13 mouse cellular contexts compared by ENCODE assay signal in genomic region chr8:71289098-71289497, GRCm38 (mm10). TPM values are rescaled to one million over a fixed set of nuclear protein-coding genes. Genes with fewer than 3 reads are reported as not detected.
DNase-seq lines count a peak whose midpoint lies in the region; ATAC-seq and TF ChIP-seq lines count a peak whose summit lies in the region.
"Had no signal": no experiment of that assay in that cellular context is flagged by ENCODE, and none has a peak within 500 bp of the region (broad histone marks: within the 10 kb centered on the region; RNA-seq: fewer than 3 reads in every experiment).

No protein-coding gene starts in this region.

- H3K9ac ChIP-seq in forebrain, embryonic 15.5 days (replicated peaks), result no peak overlapping the region

- 0 out of 2 replicates have a peak overlapping the region, but pooled peaks have one; percentile 10 for H3K27ac ChIP-seq in spleen, adult 2 months (ENCODE audit: insufficient read depth, low read length)
- no peak overlapping the region for H3K27ac ChIP-seq in forebrain, embryonic 15.5 days (replicated peaks)
- H3K27ac ChIP-seq in embryonic facial prominence, embryonic 10.5 days (replicated peaks), result no peak overlapping the region

- peaks cover 12% of the 10 kb centered on the region for H3K36me3 ChIP-seq in spleen, adult 2 months (ENCODE audit: control insufficient read depth, insufficient read depth, low read length)
- peaks cover 12% of the 10 kb centered on the region for H3K36me3 ChIP-seq in forebrain, embryonic 15.5 days
- peaks cover 57% of the 10 kb centered on the region for H3K36me3 ChIP-seq in embryonic facial prominence, embryonic 10.5 days (replicated peaks)

- H3K4me1 ChIP-seq in spleen, adult 2 months (ENCODE audit: control insufficient read depth, insufficient read depth, insufficient read length), result peaks cover 7% of the 10 kb centered on the region; the same call in 1 of the 2 replicates
- H3K4me1 ChIP-seq in forebrain, embryonic 15.5 days, result no peaks in the 10 kb centered on the region
- no peaks in the 10 kb centered on the region for H3K4me1 ChIP-seq in embryonic facial prominence, embryonic 10.5 days

- no peak overlapping the region for H3K4me2 ChIP-seq in forebrain, embryonic 15.5 days (replicated peaks)

- no peaks in the 10 kb centered on the region for H3K27me3 ChIP-seq in spleen, adult 2 months (ENCODE audit: control insufficient read depth, insufficient read depth, low read length)
- H3K27me3 ChIP-seq in forebrain, embryonic 15.5 days, result no peaks in the 10 kb centered on the region
- H3K27me3 ChIP-seq in embryonic facial prominence, embryonic 10.5 days (replicated peaks; ENCODE audit: low read depth, poor library complexity, severe bottlenecking), result no peaks in the 10 kb centered on the region

- no peak for TF ChIP-seq CTCF in spleen, adult 2 months (IDR thresholded peaks at IDR 0.05; ENCODE audit: extremely low read depth, insufficient read depth, insufficient read length, insufficient replicate concordance)

- no peak for TF ChIP-seq POLR2A in spleen, adult 2 months (IDR thresholded peaks at IDR 0.05; ENCODE audit: low read depth, low read length)

- DNase-seq in gastrocnemius, adult 18-20 months (ENCODE audit: low spot score), result peak; percentile 39
- no peak for DNase-seq in gastrocnemius, postnatal 4 days (ENCODE audit: low spot score in 2 of 2)
- DNase-seq in spleen, adult 2 months (ENCODE audit: low read depth in 1 of 2, low spot score in 2 of 2), result no peak
- DNase-seq in spleen, postnatal 14 days (ENCODE audit: low spot score in 2 of 2), result no peak
- DNase-seq in lung, postnatal 14 days, result peak; percentile 61
- no peak for DNase-seq in embryonic facial prominence, embryonic 10.5 days (ENCODE audit: low spot score)
- no peak for DNase-seq in frontal cortex, postnatal 14 days (ENCODE audit: low spot score in 2 of 2)
- DNase-seq: cerebellum, postnatal 25 days; kidney, adult 11 months; left cerebral cortex, postnatal 4 days; spleen, adult 18-20 months had no signal

- no peak overlapping the region for H3K4me3 ChIP-seq in spleen, adult 2 months (ENCODE audit: extremely low read depth, insufficient read depth, insufficient read length)
- H3K4me3 ChIP-seq in forebrain, embryonic 15.5 days, result no peak overlapping the region
- H3K4me3 ChIP-seq in embryonic facial prominence, embryonic 10.5 days, result no peak overlapping the region

- WGBS in spleen, adult 2 months, result 71% methylated on average over 7 of the region's 7 CpGs
- WGBS in forebrain, embryonic 15.5 days, result 90% methylated on average over 7 of the region's 7 CpGs
- WGBS in embryonic facial prominence, embryonic 10.5 days, result 90% methylated on average over 7 of the region's 7 CpGs

- no peaks in the 10 kb centered on the region for H3K9me3 ChIP-seq in forebrain, embryonic 15.5 days
- H3K9me3 ChIP-seq in embryonic facial prominence, embryonic 10.5 days, result no peaks in the 10 kb centered on the region
- H3K9me3 ChIP-seq: G1E had no signal

- no peak for ATAC-seq in forebrain, embryonic 15.5 days (replicated peaks)

RNA-seq across cellular contexts. Expression of gene Haus8, which starts 16.4 kb away (rescaled TPM):
- total RNA-seq in gastrocnemius, adult 18-20 months (2021), result 1 to 10 TPM; 4.5 to 5.1 TPM
- total RNA-seq in gastrocnemius, postnatal 4 days (2021), result 10 to 100 TPM; 12.9 to 15.2 TPM
- 13.3 and 15.9 TPM in 2 replicates for polyA plus RNA-seq in spleen, adult 2 months (2012; rRNA removed)
- 53.5 and 56.3 TPM in 2 replicates for polyA plus RNA-seq in forebrain, embryonic 15.5 days (2015; fragmentation: Nextera tagmentation; extraction: Ambion mirVana)
- 62.9 and 66.3 TPM in 2 replicates for polyA plus RNA-seq in embryonic facial prominence, embryonic 10.5 days (2016; fragmentation: Nextera tagmentation; extraction: Ambion mirVana)

RNA-seq across cellular contexts. Expression of gene Myo9b, which starts 16.6 kb away (rescaled TPM):
- 1 to 10 TPM; 8.4 to 8.5 TPM for total RNA-seq in gastrocnemius, adult 18-20 months (2021)
- 10 to 100 TPM; 35.7 to 45.0 TPM for total RNA-seq in gastrocnemius, postnatal 4 days (2021)
- 47.6 and 50.4 TPM in 2 replicates for polyA plus RNA-seq in spleen, adult 2 months (2012; rRNA removed)
- polyA plus RNA-seq in forebrain, embryonic 15.5 days (2015; fragmentation: Nextera tagmentation; extraction: Ambion mirVana), result 20.0 and 21.6 TPM in 2 replicates
- polyA plus RNA-seq in embryonic facial prominence, embryonic 10.5 days (2016; fragmentation: Nextera tagmentation; extraction: Ambion mirVana), result 27.9 and 28.6 TPM in 2 replicates

Comparison
In these comparisons a context has a peak if more than half of its experiments do, and no peak if none do; other contexts are left out.
1. DNase-seq: peak in gastrocnemius, adult 18-20 months (single experiment) and lung, postnatal 14 days (single experiment); none in gastrocnemius, postnatal 4 days (0 of 2), spleen, adult 2 months (0 of 2), spleen, postnatal 14 days (0 of 2), embryonic facial prominence, embryonic 10.5 days (single experiment) and frontal cortex, postnatal 14 days (0 of 2).